Mouse (Mus musculus) embryonic facial prominence, embryonic 10.5 days (tissue): ENCODE data around the gene Pip5kl1. TPM values are rescaled to one million over a fixed set of nuclear protein-coding genes. Genes with fewer than 3 reads are reported as not detected.
A peak's percentile ranks its signal among the peaks of the same experiment; 100 is the strongest.

Experiments
- DNase-seq: peaks from one replicate; pipeline ENCODE4 v3.0.0-alpha.2; 2017; ENCODE audit warnings: low spot score
- H3K27ac ChIP-seq: fragments of 300-500 bp; sonication (generic); replicated peaks from 2 replicates; pipeline ENCODE4 v1.5.1; 2016; ENCODE audit warnings: mild to moderate bottlenecking
- H3K27me3 ChIP-seq: fragments of 300-500 bp; sonication (generic); replicated peaks from 2 replicates; pipeline ENCODE4 v1.6.1; 2016; ENCODE audit warnings: low read depth, mild to moderate bottlenecking; ENCODE audit not compliant: poor library complexity, severe bottlenecking
- H3K36me3 ChIP-seq: fragments of 300-500 bp; sonication (generic); replicated peaks from 2 replicates; pipeline ENCODE4 v1.6.1; 2016; ENCODE audit warnings: mild to moderate bottlenecking, moderate library complexity
- H3K4me1 ChIP-seq: fragments of 300-500 bp; sonication (generic); 2 replicates; pipeline ENCODE4 v1.6.1; 2016
- H3K4me3 ChIP-seq: fragments of 300-500 bp; sonication (generic); 2 replicates; pipeline ENCODE4 v1.5.1; 2016; ENCODE audit warnings: mild to moderate bottlenecking, moderate library complexity
- H3K9me3 ChIP-seq: fragments of 300-500 bp; sonication (generic); 2 replicates; pipeline ENCODE4 v1.6.1; 2016; ENCODE audit warnings: mild to moderate bottlenecking
- WGBS: fragments of 180-500 bp; shearing (Covaris S2); methylation state at CpG from one replicate; pipeline ENCODE4 v1.1.7; 2016; 5-methylcytosine and 5-hydroxymethylcytosine counted together
- polyA plus RNA-seq: library from polyadenylated mRNA; unstranded; fragments of >200 nt; fragmentation: Nextera tagmentation; extraction: Ambion mirVana; gene quantifications from 2 replicates; pipeline ENCODE4 v1.2.1, GENCODE M21; 2016

Pip5kl1 gene
- polyA plus RNA-seq: 2.0 and 2.1 TPM in 2 replicates

GRCm38 (mm10) chr2:32574497-32574896, at the start of gene Pip5kl1:
Pip5kl1 (plus strand) TSS chr2:32574797.
- 78% methylated on average over 6 of the region's 6 CpGs for WGBS

DNA sequence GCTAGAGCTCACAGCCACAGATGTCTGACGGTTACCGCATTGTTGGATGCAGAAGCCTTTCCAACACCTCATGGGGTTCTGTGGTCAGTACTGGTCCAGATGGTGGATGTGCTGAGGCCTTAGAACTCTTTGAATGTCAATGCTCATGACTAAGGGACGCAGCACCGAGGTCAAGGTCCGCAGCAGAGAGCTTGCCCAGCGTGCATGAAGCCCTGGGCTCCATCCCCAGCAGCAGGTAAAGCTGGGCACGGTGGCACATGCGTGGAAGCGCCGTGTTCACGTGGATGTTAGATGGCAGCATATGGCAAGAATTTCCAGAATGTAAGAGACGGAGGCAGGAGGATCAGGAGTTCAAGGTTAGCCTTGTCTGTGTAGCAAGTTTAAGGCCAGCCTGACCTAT, 48.8 kb upstream of the Pip5kl1 start:
- no peaks in the 10 kb centered on the region for H3K27me3 ChIP-seq
- DNase-seq: no peak
- WGBS: 83% methylated on average over 12 of the region's 12 CpGs
- H3K9me3 ChIP-seq: no peaks in the 10 kb centered on the region
- peaks cover 27% of the 10 kb centered on the region for H3K4me1 ChIP-seq
- H3K4me3 ChIP-seq: no peak overlapping the region
- no peak overlapping the region for H3K27ac ChIP-seq
- no peaks in the 10 kb centered on the region for H3K36me3 ChIP-seq

More at GRCm38 (mm10) chr2:32574497-32574896, at the start of gene Pip5kl1:
- H3K36me3 ChIP-seq: peaks cover 10% of the 10 kb centered on the region
- H3K27ac ChIP-seq: peak within 1 kb of the TSS; percentile 76
- no peaks in the 10 kb centered on the region for H3K9me3 ChIP-seq
- DNase-seq: no peak
- peaks cover 37% of the 10 kb centered on the region for H3K4me1 ChIP-seq
- peak within 1 kb of the TSS; percentile 75 for H3K4me3 ChIP-seq
- H3K27me3 ChIP-seq: peaks cover 36% of the 10 kb centered on the region

DNA sequence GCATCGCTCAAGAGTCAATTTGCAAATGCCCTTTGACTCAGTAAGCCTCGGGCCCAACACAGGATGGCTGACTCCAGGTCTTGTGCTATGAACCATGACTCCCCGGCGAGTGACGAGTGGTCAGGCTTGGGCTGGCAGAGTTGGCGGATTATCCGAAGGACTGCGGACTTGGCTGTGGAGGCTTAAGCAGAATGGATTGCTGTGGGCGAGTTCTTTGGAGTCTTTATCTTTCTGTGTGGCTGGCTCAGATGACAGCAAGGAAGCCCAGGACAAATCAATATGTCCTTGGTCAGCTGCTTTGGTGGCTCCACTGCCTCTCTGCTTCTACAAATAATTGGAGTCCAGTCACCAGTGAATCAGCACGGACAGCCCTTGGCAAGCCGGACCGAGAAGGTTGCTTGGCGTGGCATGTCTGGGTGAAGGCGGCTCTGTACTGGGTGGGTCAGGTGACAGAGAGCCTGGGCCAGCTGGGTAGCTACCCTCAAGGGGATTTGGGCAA, 47.1 kb upstream of the Pip5kl1 start:
- WGBS: 73% methylated on average over 14 of the region's 14 CpGs
- Histone ChIP-seq H3K9me3 (no peaks in the 10 kb centered on the region), H3K27ac (no peak overlapping the region), H3K27me3 (no peaks in the 10 kb centered on the region), H3K4me3 (no peak overlapping the region), H3K4me1 (peaks cover 19% of the 10 kb centered on the region), H3K36me3 (no peaks in the 10 kb centered on the region)
- no peak for DNase-seq

DNA sequence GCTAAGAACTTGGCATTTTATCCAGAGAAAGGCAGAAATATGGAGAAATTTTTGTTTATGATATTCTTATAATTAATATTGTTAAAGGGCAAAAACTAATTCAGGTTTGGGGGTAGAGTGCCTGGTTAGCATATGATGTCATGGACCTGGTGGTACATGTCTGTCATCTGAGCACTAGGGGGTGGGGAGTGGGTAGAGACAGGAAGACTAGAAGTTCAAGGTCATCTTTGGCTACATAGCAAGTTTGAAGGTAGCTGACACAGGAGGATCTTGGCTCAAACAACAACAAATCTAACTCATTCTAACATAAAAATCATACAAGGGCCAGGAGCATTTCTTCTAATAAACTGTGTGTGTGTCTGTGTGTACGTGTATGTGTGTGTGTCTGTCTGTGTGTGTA, 46.3 kb upstream of the Pip5kl1 start:
- H3K27me3 ChIP-seq: no peaks in the 10 kb centered on the region
- no peaks in the 10 kb centered on the region for H3K9me3 ChIP-seq
- H3K4me3 ChIP-seq: no peak overlapping the region
- peaks cover 20% of the 10 kb centered on the region for H3K4me1 ChIP-seq
- DNase-seq: no peak
- no peaks in the 10 kb centered on the region for H3K36me3 ChIP-seq
- WGBS: 81% methylated on average over 1 of the region's 1 CpGs
- no peak overlapping the region for H3K27ac ChIP-seq

DNA sequence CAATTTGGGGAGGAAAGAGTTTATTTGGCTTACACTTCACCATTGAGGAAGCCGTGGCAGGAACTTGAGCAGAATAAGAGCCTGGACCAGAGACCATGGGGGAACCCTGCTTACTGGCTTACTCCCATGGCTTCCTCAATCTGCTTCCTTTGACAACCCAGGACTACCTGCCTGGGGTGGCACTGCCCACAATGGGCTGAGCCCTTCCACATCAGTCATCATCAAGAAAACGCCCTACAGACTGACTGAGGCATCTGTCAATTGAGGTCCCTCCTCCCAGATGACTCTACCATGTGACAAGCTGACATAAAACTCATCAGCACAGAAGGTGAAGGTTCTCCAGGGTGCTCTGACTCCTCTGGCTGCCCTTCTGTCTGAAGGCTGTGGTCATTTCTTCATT, 44.1 kb upstream of the Pip5kl1 start:
- H3K27ac ChIP-seq: no peak overlapping the region
- H3K9me3 ChIP-seq: no peaks in the 10 kb centered on the region
- 80% methylated on average over 2 of the region's 2 CpGs for WGBS
- no peak overlapping the region for H3K4me3 ChIP-seq
- H3K36me3 ChIP-seq: no peaks in the 10 kb centered on the region
- no peaks in the 10 kb centered on the region for H3K27me3 ChIP-seq
- H3K4me1 ChIP-seq: peaks cover 31% of the 10 kb centered on the region
- DNase-seq: no peak

DNA sequence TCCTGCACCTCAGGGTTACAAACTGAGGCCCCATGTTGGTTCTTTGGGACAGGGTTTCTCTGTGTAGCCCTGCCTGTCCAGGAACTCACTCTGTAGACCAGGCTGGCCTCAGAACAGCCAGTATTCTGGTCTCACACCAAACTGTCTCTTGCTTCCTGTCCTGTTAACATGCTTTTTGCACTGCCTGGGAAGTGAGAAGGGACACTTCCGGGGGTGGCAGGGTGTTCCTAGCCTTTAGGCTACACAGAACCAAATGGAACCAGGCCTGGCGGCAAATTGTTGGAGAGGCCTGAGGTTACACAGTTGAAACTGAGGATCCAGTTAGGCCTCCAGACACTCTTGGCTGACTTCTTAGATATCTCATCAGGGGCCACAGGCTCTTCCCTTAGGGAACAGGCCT, 41.4 kb upstream of the Pip5kl1 start:
- H3K4me1 ChIP-seq: peaks cover 50% of the 10 kb centered on the region
- H3K27ac ChIP-seq: peak overlapping the region; percentile 96

GRCm38 (mm10) chr2:32534061-32534732, 40.4 kb upstream of the Pip5kl1 start:
- H3K36me3 ChIP-seq: 0 out of 2 replicates have a peak, but pooled peaks cover under 1% of the 10 kb centered on the region
- peak; percentile 76 for DNase-seq
- H3K27me3 ChIP-seq: no peaks in the 10 kb centered on the region
- peaks cover 60% of the 10 kb centered on the region for H3K4me1 ChIP-seq
- H3K27ac ChIP-seq: peak overlapping the region; percentile 96
- H3K9me3 ChIP-seq: no peaks in the 10 kb centered on the region
- 11% methylated on average over 13 of the region's 13 CpGs for WGBS
- peak overlapping the region; percentile 80 for H3K4me3 ChIP-seq

More for the DNA sequence above, 41.4 kb upstream of the Pip5kl1 start:
- no peaks in the 10 kb centered on the region for H3K9me3 ChIP-seq
- no peaks in the 10 kb centered on the region for H3K27me3 ChIP-seq
- WGBS: 77% methylated on average over 2 of the region's 2 CpGs
- H3K4me3 ChIP-seq: no peak overlapping the region
- H3K36me3 ChIP-seq: no peaks in the 10 kb centered on the region
- DNase-seq: no peak

DNA sequence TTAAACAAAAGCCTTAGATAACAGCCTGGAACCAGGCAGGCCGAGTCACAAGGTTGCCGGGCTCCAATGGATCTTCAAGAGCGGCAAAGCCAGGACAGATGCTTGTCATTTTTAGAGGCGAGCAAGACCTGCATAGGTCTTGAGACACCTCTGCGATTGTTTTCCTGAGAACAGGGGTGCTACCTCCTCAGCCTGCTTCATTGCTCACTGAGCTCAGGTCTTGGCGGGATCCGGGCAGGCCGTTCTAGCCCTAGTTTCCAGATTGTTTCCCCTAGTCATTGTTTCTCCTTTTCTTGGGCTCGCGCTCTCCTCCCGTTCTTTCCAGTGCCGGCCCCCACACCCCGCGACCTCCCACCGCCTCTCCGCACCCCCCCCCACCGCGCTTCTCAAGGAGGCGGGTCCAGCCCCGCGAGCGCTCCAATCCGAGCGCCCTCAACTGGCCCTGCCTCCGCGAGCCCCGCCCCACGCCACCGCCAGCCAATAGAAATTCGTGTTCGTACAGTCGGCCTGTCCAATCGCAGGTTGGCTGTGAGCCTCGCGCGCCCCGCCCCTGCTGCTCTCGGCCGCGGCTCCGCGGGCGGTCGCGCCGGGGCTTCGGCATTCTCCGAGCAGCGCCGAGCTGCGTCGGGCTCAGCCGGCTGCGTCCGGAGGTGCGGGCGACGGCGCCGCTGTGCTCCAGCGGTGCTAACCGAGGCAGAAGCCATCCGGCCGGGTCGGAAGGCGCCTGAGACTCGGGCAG, 39.7 kb upstream of the Pip5kl1 start, which contains the start of gene Fam102a:
Gene Fam102a (plus strand): TSS at position 600 of the 739 bp plus-strand sequence.
- Histone ChIP-seq H3K27ac (peak within 1 kb of the TSS; percentile 96), H3K4me1 (peaks cover 67% of the 10 kb centered on the region), H3K4me3 (peak within 1 kb of the TSS; percentile 80), H3K36me3 (0 out of 2 replicates have a peak, but pooled peaks cover 4% of the 10 kb centered on the region), H3K9me3 (no peaks in the 10 kb centered on the region), H3K27me3 (no peaks in the 10 kb centered on the region)
- peak; percentile 100 for DNase-seq
- under 1% methylated on average over 67 of the region's 67 CpGs for WGBS

DNA sequence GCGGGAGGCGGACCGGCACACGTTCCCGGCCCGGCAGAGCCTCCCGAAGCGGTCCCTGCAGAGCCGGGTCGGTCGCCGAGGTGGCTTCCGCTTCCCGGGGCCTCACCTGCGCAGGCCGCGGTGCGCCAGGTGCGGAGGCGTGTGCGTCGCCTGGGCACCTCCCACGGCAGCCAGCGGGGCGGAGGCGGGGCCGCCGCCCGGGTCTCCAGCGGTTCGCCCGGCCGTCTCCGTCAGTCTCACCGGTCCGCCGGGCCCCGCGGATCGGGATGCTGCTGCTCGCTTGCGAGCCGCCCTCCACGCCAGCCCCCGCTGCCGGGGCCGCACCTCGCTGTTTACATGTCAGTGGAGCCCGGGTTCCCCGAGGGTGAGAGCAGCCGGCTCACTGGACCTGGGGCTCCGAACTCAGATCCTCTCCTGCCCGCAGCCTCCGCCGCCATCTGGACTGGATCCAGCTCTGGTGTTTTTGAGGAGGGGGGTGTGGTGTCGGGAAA, 39.1 kb upstream of the Pip5kl1 start:
- Histone ChIP-seq H3K27ac (peak overlapping the region; percentile 96), H3K27me3 (no peaks in the 10 kb centered on the region), H3K4me1 (peaks cover 73% of the 10 kb centered on the region), H3K4me3 (peak overlapping the region; percentile 80), H3K36me3 (0 out of 2 replicates have a peak, but pooled peaks cover 4% of the 10 kb centered on the region), H3K9me3 (no peaks in the 10 kb centered on the region)
- DNase-seq: peak; percentile 71
- under 1% methylated on average over 56 of the region's 56 CpGs for WGBS

- WGBS: under 1% methylated on average over 14 of the region's 14 CpGs
- H3K27me3 ChIP-seq: no peaks in the 10 kb centered on the region
- H3K4me1 ChIP-seq: peaks cover 79% of the 10 kb centered on the region
- peak; percentile 24 for DNase-seq
- no peaks in the 10 kb centered on the region for H3K9me3 ChIP-seq
- H3K36me3 ChIP-seq: 0 out of 2 replicates have a peak, but pooled peaks cover 4% of the 10 kb centered on the region
- peak overlapping the region; percentile 80 for H3K4me3 ChIP-seq
- peak overlapping the region; percentile 96 for H3K27ac ChIP-seq
Observed at GRCm38 (mm10) chr2:32536086-32536633, 38.4 kb upstream of the Pip5kl1 start.

- 2% methylated on average over 11 of the region's 11 CpGs for whole genome bisulfite sequencing
- Histone ChIP-seq H3K4me1 (peaks cover 79% of the 10 kb centered on the region), H3K9me3 (no peaks in the 10 kb centered on the region), H3K27me3 (no peaks in the 10 kb centered on the region), H3K36me3 (0 out of 2 replicates have a peak, but pooled peaks cover 4% of the 10 kb centered on the region), H3K4me3 (peak overlapping the region; percentile 80), H3K27ac (peak overlapping the region; percentile 96)
- peak; percentile 53 for DNase-seq
Observed at GRCm38 (mm10) chr2:32536634-32537359, 37.8 kb upstream of the Pip5kl1 start.
